Mouse (Mus musculus) MEL (cell line): ENCODE measurements at regions not wholly inside any gene's neighbourhood (a gene's known extent, or its start where the extent isn't known, plus 50 kb on each side); places are given as distances from the start of the nearest gene placed in this dataset.

ENCODE experiments used
- DNase-seq: peaks from one replicate; pipeline ENCODE4 v3.0.0; 2011; ENCODE audit warnings: low read depth, low spot score
- H3K27ac ChIP-seq: 2 replicates; pipeline ENCODE4 v1.5.1; 2012; ENCODE audit warnings: low read depth, mild to moderate bottlenecking, control low read depth, low read length, moderate library complexity; ENCODE audit not compliant: control insufficient read depth
- H3K27me3 ChIP-seq, 2 experiments: fragments of 150-350 bp in 1 of 2; sonication (generic) in 1 of 2; 2 replicates each; pipeline ENCODE4 v1.6.1; 2012; ENCODE audit warnings: low read length in 2 of 2, mild to moderate bottlenecking in 2 of 2, improper control_type of control experiment in 1 of 2, moderate library complexity in 1 of 2; ENCODE audit not compliant: insufficient read depth in 2 of 2, control insufficient read depth in 1 of 2
- H3K36me3 ChIP-seq, 2 experiments: 2 replicates each; pipeline ENCODE4 v1.6.1; 2012 to 2014; ENCODE audit warnings: low read length in 2 of 2, improper control_type of control experiment in 1 of 2, inconsistent platforms in 1 of 2, mild to moderate bottlenecking in 1 of 2; ENCODE audit not compliant: insufficient read depth in 2 of 2, control insufficient read depth in 1 of 2
- H3K4me1 ChIP-seq, 2 experiments: fragments of 150-350 bp in 1 of 2; sonication (generic) in 1 of 2; 2 replicates each; pipeline ENCODE4 v1.6.1; 2012; ENCODE audit warnings: low read length in 2 of 2, improper control_type of control experiment in 1 of 2, mild to moderate bottlenecking in 1 of 2; ENCODE audit not compliant: insufficient read depth in 2 of 2, control insufficient read depth in 1 of 2
- H3K4me3 ChIP-seq, 2 experiments: fragments of 150-350 bp in 1 of 2; sonication (generic) in 1 of 2; 2 replicates each; pipeline ENCODE4 v1.5.1; 2012; ENCODE audit warnings: low read depth in 2 of 2, low read length in 2 of 2, mild to moderate bottlenecking in 2 of 2, moderate library complexity in 2 of 2, control low read depth in 1 of 2, improper control_type of control experiment in 1 of 2; ENCODE audit not compliant: control insufficient read depth in 1 of 2, insufficient read depth in 1 of 2
- H3K79me2 ChIP-seq: 2 replicates; pipeline ENCODE4 v1.6.1; 2012; ENCODE audit warnings: mild to moderate bottlenecking, low read length, moderate library complexity; ENCODE audit not compliant: control insufficient read depth, poor library complexity, insufficient read depth
- H3K9ac ChIP-seq: 2 replicates; pipeline ENCODE4 v1.6.1; 2012; ENCODE audit warnings: low read depth, mild to moderate bottlenecking, control low read depth, low read length, moderate library complexity; ENCODE audit not compliant: control insufficient read depth, poor library complexity, severe bottlenecking
- H3K9me3 ChIP-seq: fragments of 150-350 bp; sonication (generic); replicated peaks from 2 replicates; pipeline ENCODE4 v1.6.1; 2012; ENCODE audit warnings: mild to moderate bottlenecking, low read length, improper control_type of control experiment, moderate library complexity; ENCODE audit not compliant: insufficient read depth
- BHLHE40 ChIP-seq: IDR thresholded peaks from 2 replicates; pipeline ENCODE4 v1.6.1; 2012; ENCODE audit warnings: low read depth, mild to moderate bottlenecking, inconsistent platforms, low read length, improper control_type of control experiment, borderline replicate concordance
- CHD1 ChIP-seq: IDR thresholded peaks from 2 replicates; pipeline ENCODE4 v1.6.1; 2012; ENCODE audit warnings: low read depth, mild to moderate bottlenecking, inconsistent platforms, low read length, improper control_type of control experiment
- ELF1 ChIP-seq: IDR thresholded peaks from 2 replicates; pipeline ENCODE4 v1.6.1; 2014; ENCODE audit warnings: low read depth, mild to moderate bottlenecking, inconsistent platforms, low read length, improper control_type of control experiment, moderate library complexity
- GABPA ChIP-seq: IDR thresholded peaks from 2 replicates; pipeline ENCODE4 v1.6.1; 2012; ENCODE audit warnings: low read depth, mild to moderate bottlenecking, inconsistent platforms, low read length, improper control_type of control experiment, moderate library complexity
- JUND ChIP-seq: IDR thresholded peaks from 2 replicates; pipeline ENCODE4 v1.6.1; 2011; ENCODE audit warnings: low read depth, mild to moderate bottlenecking, improper control_type of control experiment, low read length
- MAX ChIP-seq: IDR thresholded peaks from 2 replicates; pipeline ENCODE4 v1.6.1; 2011; ENCODE audit warnings: low read length, improper control_type of control experiment
- MYC ChIP-seq: IDR thresholded peaks from 2 replicates; pipeline ENCODE4 v1.6.1; 2011; ENCODE audit warnings: low read depth, mild to moderate bottlenecking, low read length, improper control_type of control experiment, moderate library complexity
- POLR2AphosphoS5 ChIP-seq: IDR thresholded peaks from 2 replicates; pipeline ENCODE4 v1.6.1; 2012; ENCODE audit warnings: low read depth, borderline replicate concordance, mild to moderate bottlenecking, inconsistent platforms, low read length, moderate library complexity, mixed read lengths
- RAD21 ChIP-seq: IDR thresholded peaks from 2 replicates; pipeline ENCODE4 v1.6.1; 2011; ENCODE audit warnings: mild to moderate bottlenecking, low read depth, low read length, improper control_type of control experiment
- RCOR1 ChIP-seq: IDR thresholded peaks from 2 replicates; pipeline ENCODE4 v1.6.1; 2012; ENCODE audit warnings: low read depth, mild to moderate bottlenecking, inconsistent platforms, low read length, improper control_type of control experiment
- SIN3A ChIP-seq: IDR thresholded peaks from 2 replicates; pipeline ENCODE4 v1.6.1; 2012; ENCODE audit warnings: low read length, improper control_type of control experiment, inconsistent platforms
- SMC3 ChIP-seq: IDR thresholded peaks from 2 replicates; pipeline ENCODE4 v1.6.1; 2011; ENCODE audit warnings: low read depth, low read length, improper control_type of control experiment
- TAL1 ChIP-seq: IDR thresholded peaks from 2 replicates; pipeline ENCODE4 v1.6.1; 2012; ENCODE audit warnings: mild to moderate bottlenecking, inconsistent platforms, low read length, moderate library complexity, mixed read lengths
- TBP ChIP-seq: IDR thresholded peaks from 2 replicates; pipeline ENCODE4 v1.8.0; 2011; ENCODE audit warnings: low read depth, low read length, improper control_type of control experiment
- TCF12 ChIP-seq: IDR thresholded peaks from 2 replicates; pipeline ENCODE4 v1.6.1; 2014; ENCODE audit warnings: low read depth, mild to moderate bottlenecking, inconsistent platforms, low read length, improper control_type of control experiment, moderate library complexity
- UBTF ChIP-seq: IDR thresholded peaks from 2 replicates; pipeline ENCODE4 v1.6.1; 2012; ENCODE audit warnings: low read depth, mild to moderate bottlenecking, inconsistent platforms, low read length, improper control_type of control experiment, moderate library complexity, borderline replicate concordance; ENCODE audit not compliant: insufficient read depth
- USF2 ChIP-seq, 2 experiments: IDR thresholded peaks; 2 replicates each; pipeline ENCODE4 v1.6.1; 2011 to 2012; ENCODE audit warnings: improper control_type of control experiment in 2 of 2, low read length in 2 of 2, borderline replicate concordance in 1 of 2, inconsistent platforms in 1 of 2, low read depth in 1 of 2, mild to moderate bottlenecking in 1 of 2; ENCODE audit not compliant: insufficient read depth in 1 of 2
- ZC3H11A ChIP-seq: IDR thresholded peaks from 2 replicates; pipeline ENCODE4 v1.6.1; 2012; ENCODE audit warnings: low read depth, mild to moderate bottlenecking, inconsistent platforms, low read length, improper control_type of control experiment
- ZNF384 ChIP-seq: IDR thresholded peaks from 2 replicates; pipeline ENCODE4 v1.6.1; 2012; ENCODE audit warnings: low read depth, mild to moderate bottlenecking, inconsistent platforms, low read length, improper control_type of control experiment

- H3K4me3 ChIP-seq: no peak overlapping the region
- no peak for DNase-seq
- no peak overlapping the region for H3K9ac ChIP-seq
- no peak overlapping the region for H3K27ac ChIP-seq
- TF ChIP-seq MAX (no peak), TBP (no peak), ZC3H11A (no peak), TCF12 (no peak), POLR2AphosphoS5 (no peak), SMC3 (no peak), CHD1 (no peak), JUND (no peak), RCOR1 (no peak), RAD21 (no peak), UBTF (no peak), ELF1 (no peak), USF2 (IDR thresholded peaks at IDR 0.05; ENCODE audit: borderline replicate concordance in 1 of 2, insufficient read depth in 1 of 2, low read depth in 1 of 2, low read length in 2 of 2) (no peak), TAL1 (no peak), BHLHE40 (no peak), SIN3A (no peak), GABPA (no peak), ZNF384 (no peak)
- no peaks in the 10 kb centered on the region for H3K27me3 ChIP-seq
- H3K36me3 ChIP-seq: no peaks in the 10 kb centered on the region
- no peaks in the 10 kb centered on the region for H3K4me1 ChIP-seq
- H3K79me2 ChIP-seq: no peaks in the 10 kb centered on the region
- H3K9me3 ChIP-seq: no peaks in the 10 kb centered on the region
Observed at GRCm38 (mm10) chr1:12623158-12623557, 1209.3 kb downstream of the A830018L16Rik start.

- Histone ChIP-seq H3K4me1 (no peaks in the 10 kb centered on the region), H3K27me3 (no peaks in the 10 kb centered on the region), H3K9ac (no peak overlapping the region), H3K36me3 (no peaks in the 10 kb centered on the region), H3K9me3 (no peaks in the 10 kb centered on the region), H3K27ac (no peak overlapping the region), H3K4me3 (no peak overlapping the region), H3K79me2 (no peaks in the 10 kb centered on the region)
- no peak for DNase-seq
- no peak for TF ChIP-seq MAX
- TF ChIP-seq GABPA: no peak
- TF ChIP-seq MYC: no peak
- no peak for TF ChIP-seq SMC3
Observed at GRCm38 (mm10) chr1:12633049-12633448, 1219.1 kb downstream of the A830018L16Rik start.
